Mouse (Mus musculus): ENCODE measurements around the gene Urah. TPM values are rescaled to one million over a fixed set of nuclear protein-coding genes. Genes with fewer than 3 reads are reported as not detected.

The Urah gene
- polyA plus RNA-seq, 1 experiment from 2014 or later, result 3.2 TPM

DNA sequence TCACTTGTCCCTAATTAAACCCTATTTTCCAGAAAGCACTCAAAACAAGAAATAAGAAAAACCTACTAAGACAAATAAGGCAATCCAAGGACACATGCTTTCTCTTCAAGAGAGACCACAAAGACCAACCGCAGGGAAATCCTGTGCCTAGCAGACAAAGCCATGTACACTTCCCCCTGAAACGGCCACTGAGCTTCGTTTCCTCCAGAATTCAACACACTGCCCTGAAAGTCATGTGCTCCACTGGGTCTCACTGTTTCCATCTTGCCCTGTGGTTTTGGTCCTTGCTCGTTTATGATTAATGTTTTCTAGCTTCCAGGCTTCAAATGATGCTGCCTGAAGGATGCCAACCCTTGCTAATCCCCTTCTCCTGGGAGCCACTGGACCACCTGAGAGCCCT, 39.4 kb downstream of the Urah start:
- no peak for ATAC-seq (replicated peaks; ENCODE audit: low FRiP score, low TSS enrichment, low read depth)
- H3K9ac ChIP-seq (ENCODE audit: low read length), result no peak overlapping the region
- H3K27ac ChIP-seq (ENCODE audit: low read depth), result no peak overlapping the region
- no peaks in the 10 kb centered on the region for H3K4me1 ChIP-seq (replicated peaks; ENCODE audit: control insufficient read depth, insufficient read depth, low read length)
- no peaks in the 10 kb centered on the region for H3K27me3 ChIP-seq (replicated peaks; ENCODE audit: control insufficient read depth, insufficient read depth, low read length)
- peaks cover 31% of the 10 kb centered on the region for H3K36me3 ChIP-seq (ENCODE audit: control insufficient read depth, insufficient read depth, low read length)
- no peaks in the 10 kb centered on the region for H3K9me3 ChIP-seq (ENCODE audit: control insufficient read depth, low read length)
- no peak overlapping the region for H3K4me2 ChIP-seq (ENCODE audit: low read length)
- WGBS, result 89% methylated on average over 4 of the region's 4 CpGs
- no peak for DNase-seq (ENCODE audit: low spot score)
- H3K4me3 ChIP-seq (ENCODE audit: low read depth, low read length), result no peak overlapping the region

GRCm38 (mm10) chr7:140877364-140877763, 42.5 kb downstream of the Urah start:
- ATAC-seq (replicated peaks; ENCODE audit: low FRiP score, low TSS enrichment, low read depth), result no peak
- Histone ChIP-seq H3K36me3 (ENCODE audit: control insufficient read depth, insufficient read depth, low read length) (peaks cover 31% of the 10 kb centered on the region), H3K4me2 (ENCODE audit: low read length) (no peak overlapping the region), H3K27ac (ENCODE audit: low read depth) (no peak overlapping the region), H3K4me1 (replicated peaks; ENCODE audit: control insufficient read depth, insufficient read depth, low read length) (peaks cover 9% of the 10 kb centered on the region), H3K27me3 (replicated peaks; ENCODE audit: control insufficient read depth, insufficient read depth, low read length) (no peaks in the 10 kb centered on the region), H3K4me3 (ENCODE audit: low read depth, low read length) (no peak overlapping the region), H3K9me3 (ENCODE audit: control insufficient read depth, low read length) (no peaks in the 10 kb centered on the region), H3K9ac (ENCODE audit: low read length) (no peak overlapping the region)
- DNase-seq (ENCODE audit: low spot score), result no peak
- WGBS, result 78% methylated on average over 6 of the region's 6 CpGs

DNA sequence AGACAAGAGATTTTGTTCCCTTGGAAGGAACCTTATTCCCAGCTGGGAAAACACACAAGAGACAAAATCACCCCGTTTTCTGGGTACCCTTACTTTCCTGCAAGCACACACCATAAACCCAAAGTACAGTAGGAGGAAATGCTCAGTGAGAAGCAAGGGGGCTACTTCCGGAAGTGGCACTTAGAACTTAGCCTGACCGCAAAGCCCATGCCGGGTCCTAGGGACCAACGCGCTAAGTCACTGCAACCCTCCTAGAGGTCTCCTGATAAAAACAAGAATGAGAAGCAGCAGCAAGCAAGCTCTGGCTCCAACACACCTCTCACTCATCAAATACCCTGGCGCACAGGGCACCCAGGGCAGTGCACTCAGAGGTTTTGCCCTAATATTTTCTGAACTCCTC, 44.5 kb downstream of the Urah start:
- Histone ChIP-seq H3K9ac (ENCODE audit: low read length) (no peak overlapping the region), H3K27ac (ENCODE audit: low read depth) (no peak overlapping the region), H3K4me3 (ENCODE audit: low read depth, low read length) (no peak overlapping the region), H3K36me3 (ENCODE audit: control insufficient read depth, insufficient read depth, low read length) (peaks cover 29% of the 10 kb centered on the region), H3K9me3 (ENCODE audit: control insufficient read depth, low read length) (no peaks in the 10 kb centered on the region), H3K27me3 (replicated peaks; ENCODE audit: control insufficient read depth, insufficient read depth, low read length) (no peaks in the 10 kb centered on the region), H3K4me2 (ENCODE audit: low read length) (no peak overlapping the region), H3K4me1 (replicated peaks; ENCODE audit: control insufficient read depth, insufficient read depth, low read length) (peaks cover 14% of the 10 kb centered on the region)
- ATAC-seq (replicated peaks; ENCODE audit: low FRiP score, low TSS enrichment, low read depth) (no peak), DNase-seq (ENCODE audit: low spot score) (no peak)
- WGBS, result 87% methylated on average over 7 of the region's 7 CpGs

DNA sequence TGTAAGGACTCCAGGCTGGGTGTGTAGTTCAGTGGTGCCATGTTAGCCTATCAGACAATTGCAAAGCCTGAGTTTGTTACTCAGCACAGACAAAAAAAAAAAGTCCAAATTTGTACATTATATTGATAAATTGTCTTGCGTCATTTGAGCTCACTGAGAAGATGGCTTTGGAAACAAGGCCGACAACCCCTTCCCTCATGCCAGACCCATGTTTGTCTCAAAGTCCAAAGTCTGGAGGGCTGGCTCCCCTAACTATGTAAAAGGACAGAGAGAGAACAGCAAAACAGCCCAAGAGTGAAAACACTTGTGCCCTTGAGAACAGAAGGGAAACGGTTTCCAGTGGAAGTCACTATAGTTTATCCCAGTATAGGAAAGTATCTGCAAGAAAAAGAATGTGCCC, 45.6 kb downstream of the Urah start:
- 74% methylated on average over 3 of the region's 3 CpGs for WGBS

GRCm38 (mm10) chr7:140880865-140881515, 46.2 kb downstream of the Urah start:
- H3K27me3 ChIP-seq (replicated peaks; ENCODE audit: control insufficient read depth, insufficient read depth, low read length), result no peaks in the 10 kb centered on the region
- H3K4me2 ChIP-seq (ENCODE audit: low read length), result peak overlapping the region; percentile 74
- H3K4me3 ChIP-seq (ENCODE audit: low read depth, low read length), result peak overlapping the region; percentile 95
- peaks cover 29% of the 10 kb centered on the region for H3K36me3 ChIP-seq (ENCODE audit: control insufficient read depth, insufficient read depth, low read length)
- 19% methylated on average over 8 of the region's 8 CpGs for WGBS
- DNase-seq (ENCODE audit: low spot score) (no peak), ATAC-seq (replicated peaks; ENCODE audit: low FRiP score, low TSS enrichment, low read depth) (no peak)
- no peak overlapping the region for H3K27ac ChIP-seq (ENCODE audit: low read depth)
- H3K9ac ChIP-seq (ENCODE audit: low read length), result peak overlapping the region; percentile 67
- H3K9me3 ChIP-seq (ENCODE audit: control insufficient read depth, low read length), result no peaks in the 10 kb centered on the region
- H3K4me1 ChIP-seq (replicated peaks; ENCODE audit: control insufficient read depth, insufficient read depth, low read length), result peaks cover 14% of the 10 kb centered on the region

More for the DNA sequence above, 45.6 kb downstream of the Urah start:
- no peak overlapping the region for H3K4me3 ChIP-seq (ENCODE audit: low read depth, low read length)
- no peak overlapping the region for H3K27ac ChIP-seq (ENCODE audit: low read depth)
- H3K27me3 ChIP-seq (replicated peaks; ENCODE audit: control insufficient read depth, insufficient read depth, low read length), result no peaks in the 10 kb centered on the region
- peaks cover 14% of the 10 kb centered on the region for H3K4me1 ChIP-seq (replicated peaks; ENCODE audit: control insufficient read depth, insufficient read depth, low read length)
- ATAC-seq (replicated peaks; ENCODE audit: low FRiP score, low TSS enrichment, low read depth), result no peak
- no peak overlapping the region for H3K9ac ChIP-seq (ENCODE audit: low read length)
- DNase-seq (ENCODE audit: low spot score), result no peak
- peaks cover 28% of the 10 kb centered on the region for H3K36me3 ChIP-seq (ENCODE audit: control insufficient read depth, insufficient read depth, low read length)
- H3K4me2 ChIP-seq (ENCODE audit: low read length), result peak overlapping the region; percentile 74; the same call in 1 of the 2 replicates
- no peaks in the 10 kb centered on the region for H3K9me3 ChIP-seq (ENCODE audit: control insufficient read depth, low read length)

GRCm38 (mm10) chr7:140881696-140882468, 47.1 kb downstream of the Urah start, which contains the start of the genes Psmd13 and Sirt3:
Gene Psmd13, plus strand, starts transcription at chr7:140881968.
Gene Sirt3, minus strand, starts transcription at chr7:140882309.
- H3K4me1 ChIP-seq (replicated peaks; ENCODE audit: control insufficient read depth, insufficient read depth, low read length), result peaks cover 14% of the 10 kb centered on the region
- under 1% methylated on average over 58 of the region's 59 CpGs for WGBS
- peak; percentile 95 for ATAC-seq (replicated peaks; ENCODE audit: low FRiP score, low TSS enrichment, low read depth)
- peak within 1 kb of the TSS; percentile 74 for H3K4me2 ChIP-seq (ENCODE audit: low read length)
- peak within 1 kb of the TSS; percentile 87 for H3K27ac ChIP-seq (ENCODE audit: low read depth)
- H3K27me3 ChIP-seq (replicated peaks; ENCODE audit: control insufficient read depth, insufficient read depth, low read length), result no peaks in the 10 kb centered on the region
- H3K4me3 ChIP-seq (ENCODE audit: low read depth, low read length), result peak within 1 kb of the TSS; percentile 95
- H3K9me3 ChIP-seq (ENCODE audit: control insufficient read depth, low read length), result no peaks in the 10 kb centered on the region
- DNase-seq (ENCODE audit: low spot score), result peak; percentile 97
- H3K36me3 ChIP-seq (ENCODE audit: control insufficient read depth, insufficient read depth, low read length), result peaks cover 30% of the 10 kb centered on the region
- H3K9ac ChIP-seq (ENCODE audit: low read length), result peak within 1 kb of the TSS; percentile 67

DNA sequence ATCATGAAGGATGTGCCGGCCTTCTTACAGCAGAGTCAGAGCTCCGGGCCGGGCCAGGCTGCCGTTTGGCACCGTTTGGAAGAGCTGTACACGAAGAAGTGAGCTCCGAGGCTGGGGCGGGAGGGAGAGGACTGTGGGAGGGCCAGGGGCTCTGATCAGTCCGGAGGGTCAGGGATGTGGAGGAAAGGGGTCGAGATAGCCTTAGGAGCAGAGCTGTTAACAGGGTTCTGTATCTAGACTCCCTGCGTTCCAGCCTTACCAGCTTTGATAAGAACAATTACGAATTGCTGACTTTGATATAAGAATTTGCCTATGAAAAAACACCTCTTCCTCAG, 47.6 kb downstream of the Urah start:
- Histone ChIP-seq H3K9ac (ENCODE audit: low read length) (peak overlapping the region; percentile 67), H3K27me3 (replicated peaks; ENCODE audit: control insufficient read depth, insufficient read depth, low read length) (no peaks in the 10 kb centered on the region), H3K4me2 (ENCODE audit: low read length) (peak overlapping the region; percentile 74), H3K36me3 (ENCODE audit: control insufficient read depth, insufficient read depth, low read length) (peaks cover 30% of the 10 kb centered on the region), H3K4me1 (replicated peaks; ENCODE audit: control insufficient read depth, insufficient read depth, low read length) (peaks cover 14% of the 10 kb centered on the region), H3K4me3 (ENCODE audit: low read depth, low read length) (peak overlapping the region; percentile 95), H3K27ac (ENCODE audit: low read depth) (peak overlapping the region; percentile 87), H3K9me3 (ENCODE audit: control insufficient read depth, low read length) (no peaks in the 10 kb centered on the region)
- WGBS, result under 1% methylated on average over 12 of the region's 12 CpGs
- peak; percentile 40; the same call in 1 of the 2 replicates for ATAC-seq (replicated peaks; ENCODE audit: low FRiP score, low TSS enrichment, low read depth)
- DNase-seq (ENCODE audit: low spot score), result no peak

All from intestine, embryonic 14.5 days (tissue).